Mouse (Mus musculus) thymus, postnatal 25 days (tissue): ENCODE results near the gene Fsd1l.
A peak's percentile ranks its signal among the peaks of the same experiment; 100 is the strongest.
"Not testable (repeated sequence)": the region's sequence is repeated elsewhere in the genome, so short reads cannot be mapped to it uniquely, and the experiment has no call there.

Experiments
- DNase-seq: peaks from one replicate; pipeline ENCODE4 v3.0.0; 2022

The Fsd1l gene

DNA sequence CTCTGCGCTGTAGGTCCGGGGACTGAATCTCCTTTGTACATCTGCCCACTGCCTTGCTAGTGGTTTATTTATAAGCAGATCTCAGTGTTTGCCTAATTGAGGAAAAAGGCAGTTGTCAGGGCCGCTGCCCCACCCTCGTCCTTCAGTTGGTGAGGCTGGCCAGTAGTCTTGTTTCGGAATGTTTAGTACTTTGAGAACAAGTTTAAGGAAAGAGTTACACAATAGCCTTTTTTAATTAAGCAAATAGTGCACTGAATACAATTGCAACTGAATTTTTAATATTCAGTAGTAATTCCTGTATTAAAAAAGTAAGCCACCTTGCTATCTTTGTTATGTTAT lies 709 bp downstream of the Fsd1l start:
- DNase-seq: no peak

DNA sequence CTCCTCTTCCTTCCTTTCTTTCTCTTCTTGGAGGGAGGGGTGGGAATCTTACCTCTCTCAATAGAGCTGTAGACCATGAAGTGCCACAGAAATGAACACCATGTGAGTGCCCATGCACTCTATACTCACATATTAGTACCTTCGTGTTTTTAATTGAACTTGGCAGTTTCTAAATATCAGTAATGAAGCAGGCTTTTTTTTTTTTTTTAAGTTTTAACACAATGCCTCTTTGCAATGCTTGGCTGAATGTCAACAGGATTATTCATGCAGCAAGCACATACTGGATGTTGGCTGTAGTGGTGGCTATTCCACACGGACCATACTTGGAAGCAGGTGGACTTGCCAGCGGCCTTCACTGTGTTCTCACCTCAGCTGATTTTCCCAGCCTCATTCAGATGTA lies 4.1 kb downstream of the Fsd1l start:
- no peak for DNase-seq

DNA sequence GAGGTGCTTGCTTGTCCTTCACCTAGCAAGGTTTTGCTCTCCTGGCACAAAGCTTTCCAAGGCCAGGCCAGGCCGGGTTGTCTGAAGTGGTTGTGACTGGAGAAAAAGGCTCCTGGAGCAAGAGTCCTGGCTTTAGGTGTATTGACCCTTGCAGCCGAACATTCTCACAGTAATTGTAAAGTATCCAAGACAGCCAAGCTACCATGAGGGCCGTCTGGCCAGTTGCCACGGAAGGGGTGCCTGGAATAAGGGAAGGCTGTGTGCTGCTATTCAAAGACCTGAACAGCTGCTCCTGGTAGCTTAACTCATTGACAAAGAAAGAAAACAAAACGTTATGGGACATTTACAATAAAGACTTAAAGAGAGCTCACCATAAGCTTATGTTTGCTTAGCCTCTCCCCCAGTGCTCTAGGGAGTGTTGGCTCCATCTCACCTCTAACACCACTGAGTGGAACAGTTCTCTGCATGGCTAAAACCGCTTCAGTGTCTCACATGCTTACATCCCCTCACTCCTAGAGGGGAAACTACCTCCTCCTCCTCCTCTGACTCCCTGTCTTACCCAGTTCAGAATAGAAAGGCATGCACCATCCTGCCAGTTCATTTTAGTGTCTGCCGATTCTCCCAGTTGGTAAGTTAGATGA lies 6.1 kb downstream of the Fsd1l start:
- no peak for DNase-seq

DNA sequence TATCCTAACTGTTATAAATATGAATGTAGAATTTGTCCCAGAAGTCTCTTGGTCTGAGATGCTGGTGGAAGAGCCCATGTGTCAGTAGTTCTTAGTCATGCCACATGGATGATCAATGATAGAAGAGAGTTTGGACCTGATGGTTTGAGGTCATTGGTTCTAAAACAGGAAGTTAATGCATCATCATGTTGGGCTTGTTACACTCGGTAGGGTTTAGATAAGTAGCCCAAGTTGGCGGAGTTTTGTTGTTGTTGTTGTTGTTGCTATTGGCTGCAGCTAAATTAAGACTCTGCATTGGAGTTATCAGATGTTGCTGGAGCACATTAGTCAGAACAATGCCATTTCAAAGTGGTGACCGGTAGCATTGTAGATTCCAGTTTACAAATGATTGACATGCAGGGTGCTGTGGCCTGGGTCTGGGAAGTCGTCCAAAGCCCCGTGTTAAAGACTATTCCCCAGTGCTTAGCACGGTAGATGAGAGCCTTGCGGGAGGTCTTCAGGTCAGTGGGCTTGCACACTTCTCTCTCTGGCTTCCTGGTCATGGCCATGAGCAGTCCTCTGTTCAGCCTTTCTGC lies 7.4 kb downstream of the Fsd1l start:
- DNase-seq: no peak

DNA sequence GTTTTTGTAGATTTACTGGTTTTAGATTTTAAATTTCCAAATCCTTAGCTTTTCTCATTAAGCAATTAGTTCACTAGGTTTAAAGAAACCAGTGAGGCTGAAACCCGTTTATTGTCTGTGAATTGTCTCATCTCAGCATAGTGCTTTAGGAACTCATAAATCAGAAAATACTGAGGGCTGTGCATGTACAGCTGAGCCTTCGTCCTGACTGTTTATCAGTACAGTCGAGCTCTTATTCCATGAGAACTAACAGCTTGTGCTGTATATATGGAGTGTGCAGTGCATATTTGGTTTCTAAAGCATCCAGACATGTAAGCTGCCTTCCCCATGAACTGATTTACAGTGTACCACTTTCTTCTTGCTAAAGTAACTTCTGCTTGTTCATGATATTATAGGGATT lies 26.8 kb downstream of the Fsd1l start:
- DNase-seq: no peak

DNA sequence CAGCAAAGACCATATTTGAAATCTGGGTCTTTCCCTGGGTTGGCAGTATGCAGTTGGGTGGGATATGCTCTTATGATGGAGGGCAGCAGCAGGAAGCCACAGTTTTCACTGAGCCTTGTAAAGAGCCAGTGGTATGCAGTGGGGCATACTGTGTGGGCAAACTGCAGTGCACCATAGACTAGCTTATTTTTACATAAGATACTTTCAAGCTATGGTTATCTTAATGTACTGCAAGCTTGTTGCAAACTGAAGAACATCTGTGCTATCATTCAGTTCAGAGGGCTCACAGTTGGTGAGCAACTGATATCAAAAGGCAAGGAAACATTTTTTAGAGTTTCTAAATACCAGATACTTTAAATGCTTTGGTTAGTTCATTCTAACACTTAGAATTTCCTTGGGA lies 29.4 kb downstream of the Fsd1l start:
- DNase-seq: no peak

DNA sequence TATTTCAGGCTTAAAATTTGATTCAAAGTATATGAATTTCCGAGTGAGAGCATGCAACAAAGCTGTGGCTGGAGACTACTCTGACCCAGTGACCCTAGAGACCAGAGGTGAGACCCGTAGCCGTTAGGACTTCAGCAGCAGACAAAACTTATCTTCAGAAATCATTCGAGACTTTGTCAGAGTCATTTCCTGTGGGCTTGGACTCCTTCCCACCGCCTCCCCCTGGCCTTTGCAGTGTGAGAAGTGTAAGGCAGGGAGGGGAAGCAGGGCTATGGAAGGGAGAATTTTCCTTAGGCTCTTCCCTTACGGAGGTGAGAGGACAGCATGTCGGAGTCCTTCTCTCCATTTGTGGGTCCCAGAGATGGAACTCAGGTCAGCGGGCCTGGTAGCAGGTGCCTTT lies 50.8 kb downstream of the Fsd1l start:
- DNase-seq: no peak

DNA sequence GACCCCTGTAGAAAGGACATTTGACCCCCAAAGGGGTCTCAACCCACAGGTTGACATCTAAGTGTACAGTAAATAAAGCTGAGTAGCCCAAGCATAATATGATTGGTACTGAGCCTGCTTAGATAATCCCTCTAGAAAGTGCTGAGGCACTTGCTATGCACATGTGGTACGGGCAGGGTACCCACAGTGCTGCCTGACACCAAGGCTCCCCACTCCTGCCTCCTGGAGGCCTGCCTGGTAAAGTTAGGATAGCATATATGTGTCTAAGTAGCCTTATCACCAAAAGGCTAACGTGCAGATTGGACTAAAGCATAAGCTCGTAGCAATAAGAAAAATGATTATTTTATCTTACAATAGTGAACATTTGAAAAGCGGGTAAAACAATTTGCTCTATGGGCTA lies 57.7 kb downstream of the Fsd1l start:
- DNase-seq: no peak

DNA sequence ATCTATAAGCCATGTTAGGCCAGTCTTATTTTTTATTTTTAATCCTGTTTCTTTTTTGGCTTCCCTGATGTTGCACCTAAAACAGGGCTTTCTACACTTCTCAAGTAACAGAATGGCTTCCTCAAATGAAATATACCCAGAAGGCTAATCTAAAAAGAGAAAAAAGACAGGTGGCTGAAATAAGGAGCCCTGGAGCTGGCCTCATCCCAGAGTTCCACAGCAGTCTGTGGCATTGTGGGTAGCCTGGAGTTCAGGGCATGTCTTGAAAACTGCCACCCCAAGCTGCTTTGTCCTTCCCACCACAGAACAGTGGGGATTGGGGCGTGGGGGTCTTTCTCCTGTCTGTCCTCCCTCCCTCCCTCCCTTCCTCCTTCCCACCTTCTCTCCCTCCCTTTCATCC lies 60.1 kb downstream of the Fsd1l start:
- DNase-seq: no peak

DNA sequence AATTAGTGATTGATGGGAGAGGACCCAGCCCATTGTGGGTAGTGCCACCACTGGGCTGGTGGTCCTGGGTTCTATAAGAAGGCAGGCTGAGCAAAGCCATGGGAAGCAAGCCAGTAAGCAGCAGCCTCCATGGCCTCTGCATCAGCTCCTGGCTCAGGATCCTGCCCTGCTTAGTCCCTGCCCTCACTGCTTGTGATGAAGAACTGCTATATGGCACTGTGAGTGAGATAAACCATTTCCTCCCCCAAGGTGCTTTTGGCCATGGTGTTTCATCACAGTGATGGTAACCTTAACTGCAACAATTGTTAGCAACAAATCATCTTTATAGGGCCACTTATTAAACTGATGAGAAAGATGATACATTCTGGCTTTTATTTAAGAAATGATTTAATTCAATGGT lies 77.9 kb downstream of the Fsd1l start:
- DNase-seq: not testable (repeated sequence)

DNA sequence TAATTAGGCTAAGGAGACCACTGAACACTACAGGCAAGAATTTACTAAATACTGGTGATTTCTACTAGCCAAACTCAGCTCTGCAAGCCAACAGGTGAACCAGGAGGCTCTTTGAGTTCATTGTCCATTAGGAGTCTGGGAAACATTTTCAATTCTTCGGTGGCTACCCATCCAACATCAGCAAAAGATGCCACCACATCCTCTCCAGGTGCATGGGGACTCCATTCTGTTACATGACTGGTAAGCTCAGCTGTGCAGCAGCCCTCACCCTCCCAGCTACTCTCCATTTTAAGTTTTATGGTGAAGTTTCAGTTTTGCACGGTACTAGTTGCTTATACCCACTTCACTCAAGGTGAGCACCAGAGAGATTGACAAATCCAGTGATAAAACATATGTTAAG lies 78.8 kb downstream of the Fsd1l start:
- DNase-seq: no peak

DNA sequence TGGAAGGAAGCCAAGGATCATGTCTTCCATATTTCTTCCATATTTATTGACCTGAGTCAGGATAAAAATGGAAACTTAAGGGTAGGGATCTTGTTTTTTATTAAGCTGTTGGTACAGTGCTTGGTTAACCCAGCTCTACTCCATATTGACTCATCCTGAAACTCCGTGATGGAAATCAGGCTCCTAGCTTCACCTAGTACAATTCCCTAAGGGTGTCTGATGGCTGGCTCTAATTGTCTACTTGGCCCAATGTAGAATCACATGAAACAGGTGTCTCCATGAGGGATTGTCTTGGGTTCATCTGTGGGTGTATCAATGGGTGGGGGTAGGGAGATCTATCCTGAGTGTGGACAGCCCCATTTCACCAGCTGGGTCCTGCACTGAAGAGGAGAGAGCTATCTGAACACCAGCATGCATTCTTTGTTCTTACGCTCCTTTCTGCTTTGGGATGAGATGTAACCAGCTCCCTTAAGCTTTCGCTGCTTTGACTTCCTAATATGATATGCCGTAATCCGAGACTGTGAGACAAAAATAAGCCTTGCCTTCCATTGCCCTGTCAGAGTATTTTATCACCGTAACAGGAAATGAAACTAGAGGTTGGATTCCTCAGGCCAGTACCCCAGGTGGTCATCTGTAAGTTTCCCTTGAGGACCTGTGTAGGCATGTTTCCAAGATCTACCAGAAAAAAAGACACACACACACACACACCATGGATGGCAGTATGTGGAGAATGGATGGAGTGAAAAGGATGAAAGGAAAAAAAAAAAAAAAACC lies 79.5 kb downstream of the Fsd1l start:
- no peak for DNase-seq

DNA sequence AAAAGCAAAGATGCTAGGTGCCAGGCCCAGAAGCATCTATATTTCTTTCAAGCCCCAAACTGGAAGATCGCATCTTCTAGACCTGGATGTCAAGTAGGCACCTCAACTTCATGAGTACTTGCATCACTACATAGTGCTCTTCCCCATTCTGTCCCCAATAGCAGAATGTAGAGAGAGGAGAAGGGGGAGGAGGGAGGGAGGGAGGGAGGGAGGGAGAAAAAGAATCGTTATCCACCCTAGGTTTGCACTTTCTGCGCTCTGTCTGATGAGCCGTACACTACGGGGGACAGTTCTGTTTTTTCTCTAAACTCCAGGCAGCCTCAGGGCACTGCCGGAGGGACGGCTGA lies 82.4 kb downstream of the Fsd1l start, which contains the start of gene Fktn:
Gene Fktn (plus strand): TSS at position 295 of the 347 bp plus-strand sequence.
- no peak for DNase-seq

DNA sequence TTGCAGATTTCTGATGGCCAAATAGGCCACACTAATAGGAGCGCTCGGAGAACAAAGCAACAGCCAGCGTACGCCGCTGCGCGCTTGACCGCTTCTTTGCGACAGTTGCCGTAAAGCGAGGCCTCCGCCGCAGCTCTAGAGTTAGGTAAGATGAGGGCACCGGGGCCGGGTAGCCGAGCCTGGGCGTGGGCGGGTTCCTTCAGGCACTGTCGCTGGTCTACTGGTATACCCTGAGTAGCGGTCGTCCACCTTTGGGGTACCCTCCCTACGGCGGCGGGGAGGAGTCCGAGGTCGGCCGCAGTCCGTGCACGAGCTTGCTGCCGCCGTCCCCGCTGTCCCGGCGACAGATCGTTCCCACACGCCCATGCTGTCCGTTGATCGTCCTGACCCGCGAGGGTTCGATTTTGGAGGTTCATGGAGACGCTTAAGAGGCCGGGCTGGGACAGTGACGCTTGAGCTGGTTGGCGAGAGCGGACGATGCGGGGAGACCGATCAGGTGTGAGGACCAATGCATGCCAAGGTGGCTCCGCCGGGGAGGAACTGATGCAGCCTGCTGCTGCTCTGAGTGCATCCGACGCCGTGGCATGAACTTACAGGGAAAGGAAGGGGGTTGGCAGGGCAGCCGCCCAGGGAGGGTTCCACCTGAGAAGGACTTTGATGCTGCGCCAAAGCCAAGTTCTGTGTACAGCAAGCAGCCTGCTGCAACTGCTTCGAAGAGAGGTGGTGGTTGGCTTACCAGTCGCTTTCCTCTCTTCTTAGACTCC lies 83.0 kb downstream of the Fsd1l start:
- peak; percentile 84 for DNase-seq

DNA sequence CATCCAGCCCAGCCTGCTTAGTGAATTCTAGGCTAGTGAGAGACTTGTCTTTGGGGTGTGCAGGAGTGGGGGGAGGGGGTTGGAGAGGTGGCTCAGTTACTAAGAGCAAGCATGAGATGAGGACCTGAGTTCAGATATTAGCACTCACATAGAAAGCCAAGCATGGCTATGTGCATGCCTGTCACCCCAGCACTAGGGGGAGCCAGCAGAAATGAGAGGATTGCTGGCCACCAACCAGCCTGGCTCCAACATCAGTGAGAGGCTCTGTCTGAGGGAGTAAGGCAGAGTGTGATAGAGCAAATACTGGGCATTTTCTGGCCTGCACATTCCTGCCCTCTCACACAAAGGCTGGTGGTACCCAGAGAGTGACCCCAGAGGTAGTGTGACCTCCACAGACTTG lies 84.7 kb downstream of the Fsd1l start:
- DNase-seq: peak; percentile 14

DNA sequence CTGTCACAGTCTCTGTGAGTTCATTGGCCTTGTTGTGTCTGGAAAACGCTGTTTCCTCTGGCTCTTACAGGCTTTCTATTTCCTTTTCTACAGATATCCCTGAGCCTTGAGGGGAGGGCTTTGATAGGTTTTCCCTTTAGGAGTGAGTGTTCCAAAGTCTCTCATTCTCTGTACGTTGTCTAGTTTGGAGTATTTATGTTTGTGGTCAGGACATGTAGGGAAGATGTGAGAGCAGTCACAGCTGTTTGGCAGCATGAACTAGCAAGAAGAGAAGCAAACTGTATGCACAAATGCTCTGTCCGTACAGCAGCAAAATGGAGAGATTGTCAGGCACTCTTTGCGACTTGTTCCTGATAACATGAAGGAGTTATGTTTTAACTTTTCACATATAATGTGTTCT lies 86.3 kb downstream of the Fsd1l start:
- DNase-seq: no peak

DNA sequence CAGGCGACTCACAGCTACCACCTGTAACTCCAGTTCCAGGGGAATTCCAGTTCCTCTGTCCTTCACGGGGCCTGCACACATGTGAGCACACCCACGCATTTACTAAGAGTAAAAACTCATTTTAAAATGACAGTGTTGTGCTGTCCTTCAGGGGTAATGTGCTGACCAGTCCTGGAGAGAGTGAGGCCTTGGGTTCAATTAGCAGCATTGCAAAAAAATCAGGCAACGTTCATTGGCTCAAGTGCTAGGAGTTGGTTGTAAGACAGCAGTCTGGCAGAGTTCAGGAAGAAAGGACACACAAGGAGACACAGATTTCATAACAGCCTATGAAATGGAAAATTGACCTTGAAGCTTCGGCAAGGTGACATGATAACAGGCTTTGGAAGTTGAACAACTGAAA lies 87.0 kb downstream of the Fsd1l start:
- no peak for DNase-seq

DNA sequence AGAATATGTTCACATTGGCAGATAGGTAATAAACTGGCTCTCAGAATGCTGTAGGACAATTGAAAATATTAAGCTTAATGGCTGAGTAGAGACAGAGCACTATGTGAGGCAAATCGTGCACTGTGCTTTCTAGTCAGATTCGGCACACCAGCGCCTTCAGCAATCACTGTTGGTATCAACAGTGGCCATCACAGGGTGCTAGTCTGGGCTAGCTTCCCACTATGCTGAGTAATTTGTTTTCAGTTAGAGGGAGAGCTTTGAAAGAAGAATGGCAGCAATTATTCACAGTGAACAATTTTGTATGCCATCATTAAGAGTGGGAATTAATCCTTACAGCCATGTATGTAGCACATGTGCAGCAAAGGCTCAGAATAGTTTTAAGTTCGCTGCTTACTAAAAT lies 91.2 kb downstream of the Fsd1l start:
- no peak for DNase-seq

DNA sequence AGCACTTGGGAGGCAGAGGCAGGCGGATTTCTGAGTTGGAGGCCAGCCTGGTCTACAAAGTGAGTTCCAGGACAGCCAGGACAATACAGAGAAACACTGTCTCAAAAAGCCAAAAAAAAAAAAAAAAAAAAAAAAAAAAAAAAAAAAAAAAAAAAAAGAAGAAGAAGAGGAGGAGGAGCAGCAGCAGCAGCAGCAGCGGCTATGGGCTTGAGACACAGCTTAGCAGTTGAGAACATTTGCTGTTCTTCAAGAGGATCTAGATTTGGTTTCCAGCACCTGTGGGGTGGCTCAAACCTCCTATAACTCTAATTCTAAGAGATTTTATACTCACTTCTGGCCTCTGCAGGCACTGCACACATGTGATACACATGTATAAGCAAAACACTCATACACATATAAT lies 94.8 kb downstream of the Fsd1l start:
- not testable (repeated sequence) for DNase-seq

DNA sequence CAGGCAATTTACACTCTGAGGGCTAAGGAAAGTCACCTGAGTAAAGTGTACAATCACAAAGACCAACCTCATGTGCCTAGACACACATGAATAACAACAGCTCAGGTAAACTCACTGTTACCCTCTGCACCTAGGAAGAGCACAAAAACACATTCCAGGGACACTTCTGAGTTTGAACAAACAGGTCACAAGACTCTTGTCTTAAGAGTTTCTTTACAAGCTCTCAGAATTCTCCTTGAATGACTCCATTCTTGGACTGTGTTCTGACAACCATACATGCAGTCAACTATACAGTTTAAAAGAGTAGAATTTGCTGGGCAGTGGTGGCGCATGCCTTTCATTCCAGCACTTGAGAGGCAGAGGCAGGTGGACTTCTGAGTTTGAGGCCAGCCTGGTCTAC lies 96.8 kb downstream of the Fsd1l start:
- DNase-seq: no peak

DNA sequence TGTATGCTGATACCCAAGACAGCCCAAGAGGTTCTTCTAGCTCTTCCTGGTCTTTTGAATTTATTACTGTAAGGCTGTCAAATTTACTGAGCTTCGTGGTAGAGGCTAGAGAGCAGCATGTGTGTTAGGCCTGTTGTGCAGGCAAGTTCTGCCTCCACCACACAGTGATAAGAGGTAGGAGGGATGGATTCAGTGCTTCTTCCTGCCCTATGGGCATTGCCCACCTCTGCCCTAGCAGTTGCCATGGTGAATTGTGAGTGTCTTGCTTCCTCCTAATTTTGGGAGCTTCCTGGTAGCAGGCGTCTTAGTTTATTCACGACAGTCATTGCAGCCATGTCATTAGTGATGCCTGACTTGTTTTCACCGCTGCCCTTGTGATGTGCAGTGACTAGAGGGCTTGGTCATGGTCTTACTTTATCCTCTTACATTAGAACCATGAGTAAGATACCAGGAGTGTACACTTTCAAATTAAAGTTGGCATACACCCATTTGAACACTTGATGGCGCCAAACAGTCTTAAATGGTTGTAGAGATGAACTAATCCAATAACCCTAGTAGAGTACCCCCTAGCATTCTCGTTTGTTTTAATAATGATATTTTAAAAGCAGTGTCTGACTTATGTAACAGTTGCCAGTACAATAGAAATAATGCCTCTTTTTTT lies 107.8 kb downstream of the Fsd1l start:
- peak; percentile 26 for DNase-seq

DNA sequence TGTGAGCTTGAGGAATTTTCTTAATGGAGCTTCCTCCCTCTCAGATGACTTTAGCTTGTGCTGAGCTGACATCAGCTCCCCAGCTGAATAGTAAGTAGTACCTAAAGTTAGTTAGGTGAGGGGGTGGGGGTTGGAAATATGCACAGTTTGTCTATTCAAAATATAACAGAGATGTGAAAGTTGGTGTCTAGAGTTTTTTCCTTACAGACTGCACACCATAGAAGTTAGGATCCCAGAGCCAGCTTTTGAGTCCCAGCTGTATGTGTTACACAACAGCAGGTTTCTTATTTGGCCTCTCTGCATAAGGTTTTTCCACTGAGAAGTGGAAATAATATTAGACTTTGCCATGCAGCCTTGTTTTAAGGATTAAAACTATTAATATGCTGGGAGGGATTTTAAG lies 118.6 kb downstream of the Fsd1l start:
- DNase-seq: no peak

DNA sequence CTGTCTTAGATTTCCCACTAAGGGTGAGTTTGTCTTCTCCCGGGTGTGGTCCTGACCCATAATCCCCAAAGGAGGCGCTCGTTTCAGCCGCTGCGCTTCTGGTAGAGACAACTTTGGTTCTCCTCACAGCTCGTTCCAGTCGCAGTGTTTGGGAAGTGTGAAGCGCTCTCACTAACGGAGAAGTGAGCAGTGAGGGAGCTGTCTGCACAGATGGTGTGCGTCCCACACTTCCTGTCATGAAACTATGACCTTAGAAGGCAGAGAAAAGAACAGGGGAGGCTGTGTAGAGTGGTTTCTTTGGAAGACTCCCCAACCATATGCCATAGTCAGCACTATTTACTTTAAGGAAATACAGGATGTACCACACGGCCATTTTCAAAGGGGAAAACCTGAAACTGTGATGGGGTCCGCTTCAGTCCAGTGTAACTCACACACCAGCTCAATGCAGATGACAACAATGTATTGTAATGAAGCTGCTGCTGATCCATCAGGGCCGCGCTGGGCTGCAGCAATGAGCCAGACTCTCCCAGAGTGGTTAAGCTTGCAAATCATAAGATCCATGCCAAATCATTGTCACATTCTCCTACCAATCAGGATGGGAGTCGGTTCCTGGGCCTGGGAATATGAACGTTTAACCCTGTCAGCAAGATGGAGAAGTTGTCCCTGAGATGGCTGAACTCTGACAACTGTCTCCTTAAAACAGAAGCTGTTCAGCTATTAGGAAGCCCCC lies 119.3 kb downstream of the Fsd1l start:
- DNase-seq: no peak
